In genomic region chr7:25156158-25156648, GRCm38 (mm10) we compare ENCODE assay signal across 10 mouse cellular contexts. TPM values are rescaled to one million over a fixed set of nuclear protein-coding genes. Genes with fewer than 3 reads are reported as not detected.
DNase-seq lines count a peak whose midpoint lies in the region; ATAC-seq and TF ChIP-seq lines count a peak whose summit lies in the region.
"Had no signal": no experiment of that assay in that cellular context is flagged by ENCODE, and none has a peak within 500 bp of the region (broad histone marks: within the 10 kb centered on the region; RNA-seq: fewer than 3 reads in every experiment).

No protein-coding gene starts in this region.

- 20% methylated on average over 14 of the region's 14 CpGs for WGBS in intestine, embryonic 15.5 days
- 20% methylated on average over 14 of the region's 14 CpGs for WGBS in intestine, postnatal 0 days
- WGBS in hindbrain, embryonic 11.5 days, result 33% methylated on average over 14 of the region's 14 CpGs

- no peaks in the 10 kb centered on the region for H3K36me3 ChIP-seq in intestine, embryonic 15.5 days
- no peaks in the 10 kb centered on the region for H3K36me3 ChIP-seq in intestine, postnatal 0 days (ENCODE audit: control insufficient read depth, insufficient read depth)
- no peaks in the 10 kb centered on the region for H3K36me3 ChIP-seq in hindbrain, embryonic 11.5 days (ENCODE audit: control insufficient read depth, insufficient read depth, low read length)

- peaks cover 31% of the 10 kb centered on the region for H3K4me1 ChIP-seq in intestine, embryonic 15.5 days (replicated peaks)
- no peaks in the 10 kb centered on the region for H3K4me1 ChIP-seq in intestine, postnatal 0 days (replicated peaks; ENCODE audit: control insufficient read depth, insufficient read depth, low read length)
- peaks cover 33% of the 10 kb centered on the region for H3K4me1 ChIP-seq in hindbrain, embryonic 11.5 days (replicated peaks; ENCODE audit: control insufficient read depth, insufficient read depth, low read length)

- no peak overlapping the region for H3K9ac ChIP-seq in intestine, embryonic 15.5 days
- no peak overlapping the region for H3K9ac ChIP-seq in intestine, postnatal 0 days (ENCODE audit: low read depth, low read length)
- H3K9ac ChIP-seq in hindbrain, embryonic 11.5 days (ENCODE audit: low read depth, low read length), result 0 out of 2 replicates have a peak overlapping the region, but pooled peaks have one; percentile 2

- no peaks in the 10 kb centered on the region for H3K9me3 ChIP-seq in intestine, embryonic 15.5 days
- H3K9me3 ChIP-seq in intestine, postnatal 0 days (ENCODE audit: control insufficient read depth), result no peaks in the 10 kb centered on the region
- no peaks in the 10 kb centered on the region for H3K9me3 ChIP-seq in hindbrain, embryonic 11.5 days (ENCODE audit: control insufficient read depth, low read length)

- peaks cover under 1% of the 10 kb centered on the region; the same call in 1 of the 2 replicates for H3K27me3 ChIP-seq in intestine, embryonic 15.5 days (replicated peaks)
- H3K27me3 ChIP-seq in intestine, postnatal 0 days (replicated peaks; ENCODE audit: control insufficient read depth, insufficient read depth, low read length), result no peaks in the 10 kb centered on the region; the same call in 1 of the 2 replicates
- no peaks in the 10 kb centered on the region; the same call in 1 of the 2 replicates for H3K27me3 ChIP-seq in hindbrain, embryonic 11.5 days (ENCODE audit: control insufficient read depth, insufficient read depth, low read length)

- no peak overlapping the region for H3K27ac ChIP-seq in intestine, embryonic 15.5 days
- no peak overlapping the region for H3K27ac ChIP-seq in intestine, postnatal 0 days (ENCODE audit: low read depth, low read length)
- no peak overlapping the region for H3K27ac ChIP-seq in hindbrain, embryonic 11.5 days (ENCODE audit: low read depth, low read length)
- no peak overlapping the region for H3K27ac ChIP-seq in gastrocnemius, adult 2 months

- no peak; the same call in 1 of the 2 replicates for ATAC-seq in intestine, embryonic 15.5 days
- no peak for ATAC-seq in intestine, postnatal 0 days
- no peak for ATAC-seq in hindbrain, embryonic 11.5 days (ENCODE audit: low FRiP score)
- ATAC-seq in megakaryocyte progenitor cell, adult 5-6 weeks (replicated peaks; ENCODE audit: poor library complexity), result peak; percentile 32

- TF ChIP-seq CTCF in intestine, postnatal 0 days (IDR thresholded peaks at IDR 0.05; ENCODE audit: low read depth), result no peak
- no peak for TF ChIP-seq CTCF in gastrocnemius, adult 2 months (IDR thresholded peaks at IDR 0.05)

- H3K4me2 ChIP-seq in intestine, embryonic 15.5 days (replicated peaks), result peak overlapping the region; percentile 48
- no peak overlapping the region for H3K4me2 ChIP-seq in intestine, postnatal 0 days (replicated peaks; ENCODE audit: low read depth)
- H3K4me2 ChIP-seq in hindbrain, embryonic 11.5 days (replicated peaks; ENCODE audit: low read depth, low read length), result peak overlapping the region; percentile 19; the same call in 1 of the 2 replicates

- peak; percentile 43 for DNase-seq in MEL-GATA-1-ER (ENCODE audit: extremely low read depth, low read depth)
- DNase-seq in hindbrain, embryonic 11.5 days (ENCODE audit: low spot score), result no peak
- no peak for DNase-seq in left cerebral cortex, postnatal 25 days (ENCODE audit: low spot score in 2 of 2)
- no peak for DNase-seq in thymus, postnatal 4 days
- no peak for DNase-seq in gastrocnemius, adult 2 months
- DNase-seq: adrenal gland, adult 8-10 months; gastrocnemius, postnatal 14 days had no signal

- no peak overlapping the region for H3K4me3 ChIP-seq in intestine, embryonic 15.5 days (replicated peaks)
- H3K4me3 ChIP-seq in intestine, postnatal 0 days (ENCODE audit: low read depth, low read length), result no peak overlapping the region
- H3K4me3 ChIP-seq in hindbrain, embryonic 11.5 days (ENCODE audit: low read depth, low read length), result no peak overlapping the region
- no peak overlapping the region for H3K4me3 ChIP-seq in gastrocnemius, adult 2 months

- intact Hi-C loops in left cerebral cortex, postnatal 25 days (cut with DNase I), result no loop called here
- intact Hi-C loops in gastrocnemius, adult 2 months (cut with DNase I), result no loop called here

RNA-seq across cellular contexts. Expression of gene Pou2f2, which starts 23.3 kb away (rescaled TPM):
- polyA plus RNA-seq in intestine, embryonic 15.5 days (2015; fragmentation: Nextera tagmentation; extraction: Ambion mirVana), result 1.8 TPM in 2 replicates
- 0.53 and 0.72 TPM in 2 replicates for polyA plus RNA-seq in intestine, postnatal 0 days (2015; fragmentation: Nextera tagmentation; extraction: Ambion mirVana)
- polyA plus RNA-seq in hindbrain, embryonic 11.5 days (2014; fragmentation: Nextera tagmentation; extraction: Ambion mirVana), result 40.1 and 51.9 TPM in 2 replicates
- total RNA-seq in megakaryocyte progenitor cell, adult 5-6 weeks (2015), result 13.8 and 18.1 TPM in 2 replicates
- total RNA-seq in megakaryocyte progenitor cell, adult 5-6 weeks (2017), result 2.1 and 4.1 TPM in 2 replicates
- 10 to 100 TPM; 11.8 to 13.7 TPM for total RNA-seq in left cerebral cortex, postnatal 25 days (2021)
- total RNA-seq in gastrocnemius, adult 2 months (2021), result under 1 TPM; 0.08 to 0.13 TPM
